Mouse (Mus musculus) frontal cortex, postnatal 36 days (tissue): ENCODE data around the gene Cfap65.

Experiments
- DNase-seq, 2 experiments: peaks; one replicate each; pipeline ENCODE4 v3.0.0; 2022; ENCODE audit warnings: low spot score in 2 of 2

Gene Cfap65

DNA sequence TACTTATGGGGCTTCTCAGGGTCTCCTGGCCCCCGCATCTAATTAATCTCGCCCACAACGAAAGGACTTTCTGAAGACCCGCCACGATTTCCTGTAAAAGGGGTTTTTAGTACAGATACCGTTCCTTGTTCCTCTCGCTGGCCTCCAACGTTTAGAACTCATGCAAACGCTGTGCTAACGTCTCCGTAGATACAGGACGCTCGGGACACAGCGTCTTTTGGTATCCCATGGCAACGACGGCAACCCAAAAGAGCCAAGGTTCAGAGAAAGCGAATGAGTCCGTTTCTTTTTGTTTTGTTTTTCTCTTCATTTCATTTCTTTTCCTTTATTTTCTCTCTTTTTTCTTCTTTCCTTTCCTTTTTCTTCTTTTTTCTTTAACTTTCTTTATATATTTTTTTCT is at the start of gene Cfap65:
TSS of gene Cfap65 (minus strand) at position 198 of the 400 bp plus-strand sequence.
- DNase-seq = peak; percentile 81 to 85

DNA sequence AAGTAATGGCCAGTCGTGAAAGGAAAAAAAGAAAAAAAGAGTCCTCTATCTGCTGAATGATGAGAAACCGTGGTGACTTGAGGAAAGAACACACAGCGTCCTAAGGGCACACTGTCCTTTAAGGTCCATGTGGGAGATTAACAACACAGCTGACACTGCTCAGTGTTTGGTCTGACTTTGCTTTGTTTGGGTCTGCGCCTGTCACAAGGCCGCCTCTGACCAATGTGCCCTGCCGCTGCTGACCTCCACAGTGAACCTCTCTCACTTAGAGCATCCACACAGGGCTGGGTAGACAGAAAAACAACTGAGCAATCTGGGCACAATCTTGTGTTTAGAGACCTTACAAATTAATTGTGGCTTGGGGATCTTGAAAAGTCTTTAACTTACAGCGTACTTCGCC is 41.6 kb upstream of the Cfap65 start:
- DNase-seq = no peak

DNA sequence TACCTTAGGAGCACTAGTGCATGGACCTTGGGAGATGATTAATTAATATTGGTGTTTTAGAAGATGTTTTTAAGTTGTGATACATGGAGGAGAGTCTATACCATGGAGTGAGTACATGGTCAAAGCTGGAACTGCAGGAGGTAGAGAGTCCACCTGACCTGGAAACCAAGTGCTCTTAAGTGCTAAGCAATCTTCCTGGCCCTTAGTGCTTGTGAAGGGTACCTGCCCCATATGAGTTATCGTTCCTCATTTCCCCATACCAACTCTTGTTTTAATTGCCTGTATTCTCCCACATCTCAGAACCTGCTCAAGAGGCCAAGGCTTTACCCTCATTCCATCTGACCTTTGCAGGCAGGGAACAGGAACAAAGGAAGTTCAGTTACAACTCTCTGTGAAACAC is 40.5 kb upstream of the Cfap65 start:
- no peak for DNase-seq

DNA sequence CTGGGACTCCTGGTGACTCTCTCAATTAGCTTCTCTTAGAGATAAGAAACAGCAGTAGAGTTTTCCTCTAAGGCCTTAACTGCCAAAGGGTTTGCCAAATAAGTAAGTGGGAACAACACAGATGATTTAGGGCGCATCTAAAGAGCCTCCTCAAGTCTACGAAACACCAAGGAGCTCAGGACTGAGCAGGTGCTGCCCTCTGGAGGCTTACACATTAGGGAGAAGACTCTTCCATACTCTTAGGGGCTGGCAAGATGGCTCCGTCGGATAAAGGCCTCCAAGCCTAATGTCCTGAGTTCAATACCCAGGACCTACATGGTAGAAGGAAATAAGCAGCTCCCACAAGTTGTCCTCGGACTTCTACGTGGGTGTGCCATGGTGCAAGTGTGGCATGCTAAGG is 38.2 kb upstream of the Cfap65 start:
- no peak for DNase-seq

DNA sequence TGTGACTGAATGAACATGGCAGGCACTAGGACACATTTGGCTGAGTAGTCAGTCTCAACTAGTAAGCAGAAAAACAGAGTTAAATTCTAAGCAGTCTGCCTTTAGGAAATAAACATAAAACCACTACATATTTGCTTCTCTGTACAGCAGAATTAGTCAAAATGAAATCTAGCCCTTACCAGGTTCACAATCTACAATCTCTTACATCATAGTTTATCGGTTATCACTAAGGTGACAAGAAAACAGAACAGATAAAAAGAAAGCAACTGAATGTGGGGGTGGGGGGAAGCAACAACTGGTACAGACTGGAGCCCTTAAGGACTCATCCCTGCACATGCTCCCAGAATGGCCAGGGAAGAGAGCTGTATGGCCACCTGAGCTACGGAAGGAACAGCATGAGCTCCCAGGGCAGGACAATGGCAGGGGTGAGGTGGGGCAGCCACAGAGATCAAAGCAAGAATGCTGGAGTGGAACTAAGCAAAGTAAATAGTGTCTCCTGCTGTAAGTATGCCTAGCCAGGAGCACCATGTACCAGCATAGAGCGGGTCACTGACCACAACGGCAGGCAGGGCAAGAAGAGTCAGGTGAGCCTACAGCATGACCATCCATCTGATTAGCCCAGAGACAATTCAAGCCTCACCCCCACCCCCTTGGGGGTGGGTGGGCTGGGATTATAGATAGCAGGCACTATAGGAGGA is 36.1 kb upstream of the Cfap65 start:
- no peak for DNase-seq

DNA sequence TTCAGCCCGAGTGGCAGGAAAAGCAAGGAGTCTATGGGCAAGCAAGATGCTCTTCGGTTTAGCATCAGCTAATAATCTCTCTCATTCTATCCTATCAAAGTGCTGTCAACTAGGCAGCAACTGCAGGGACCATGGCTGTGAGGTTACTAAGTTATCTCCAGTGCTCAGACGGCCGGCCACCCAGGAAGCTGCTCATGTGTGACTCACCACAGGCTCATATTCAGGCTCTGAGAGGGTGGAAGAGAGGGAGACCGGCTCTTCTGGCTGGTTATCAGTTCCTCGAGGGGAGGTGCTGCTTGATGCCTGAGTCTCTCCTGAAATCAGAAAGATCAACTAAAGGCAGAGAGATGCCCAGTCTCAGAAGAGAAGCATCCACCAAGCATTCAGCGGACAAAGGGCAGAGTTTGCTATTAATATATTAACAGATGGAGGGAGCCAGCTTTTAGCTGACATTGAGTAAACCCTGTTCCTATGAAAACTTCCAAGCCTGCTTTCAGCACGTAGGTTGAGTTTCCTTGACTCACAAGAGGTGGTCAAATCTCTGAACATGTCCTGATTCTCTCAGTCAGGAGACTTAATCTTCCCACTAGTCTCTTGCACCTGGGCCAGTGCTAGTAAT is 32.7 kb upstream of the Cfap65 start:
- no peak for DNase-seq

DNA sequence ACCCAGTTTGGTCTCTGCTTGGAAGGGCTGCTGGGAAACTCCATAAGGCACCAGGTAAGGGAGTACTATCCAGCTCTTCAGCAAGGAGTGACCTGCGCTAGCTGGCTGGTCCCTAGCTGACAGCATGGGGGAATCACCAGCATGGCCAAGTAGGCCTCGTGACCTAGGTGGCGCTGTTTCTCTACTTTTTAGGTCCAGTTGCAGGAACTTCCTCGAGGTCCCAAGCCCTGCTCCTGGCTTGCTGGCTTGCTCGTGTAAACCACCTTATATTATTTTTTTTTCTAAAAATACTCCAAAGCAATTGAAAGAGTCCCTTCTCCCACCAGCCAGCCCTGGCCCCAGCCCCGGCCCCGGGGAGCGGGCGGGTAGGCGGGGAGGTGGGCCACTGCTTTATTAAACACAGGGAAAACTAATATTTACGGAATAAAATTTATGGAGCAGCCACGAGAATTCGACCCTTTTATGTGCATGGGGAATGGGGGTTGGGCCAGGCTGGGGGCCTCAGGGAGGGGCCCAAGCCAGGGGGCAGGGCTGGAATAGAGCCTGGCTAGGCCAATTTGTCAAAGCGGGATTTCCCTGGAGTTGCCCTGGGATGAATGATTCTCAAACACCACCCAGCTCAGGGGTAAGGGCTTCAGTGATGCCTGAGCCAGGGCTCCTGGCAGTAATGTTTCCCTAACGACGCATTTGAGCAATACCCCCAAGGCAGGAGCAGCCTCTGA is 29.3 kb upstream of the Cfap65 start:
- peak; percentile 47 to 73 for DNase-seq

DNA sequence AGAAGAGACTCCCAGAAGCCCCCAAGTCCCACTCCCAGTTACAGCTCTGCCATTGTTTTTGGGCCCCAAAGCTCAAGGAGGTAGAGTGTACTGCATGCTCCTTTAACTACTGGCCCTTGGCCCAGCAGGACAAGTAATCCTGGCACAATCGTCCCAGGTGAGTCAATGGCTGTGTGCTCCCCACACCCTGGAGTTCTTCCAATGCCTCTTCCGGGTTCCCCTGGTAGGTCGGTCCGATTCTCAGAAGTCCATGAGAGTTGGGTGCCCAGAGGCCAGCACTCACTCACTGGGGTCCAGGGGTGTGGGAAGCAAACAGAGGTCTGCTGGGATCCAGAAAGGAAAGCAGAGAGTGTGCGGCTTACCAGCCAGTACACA is 27.4 kb upstream of the Cfap65 start:
- DNase-seq = no peak

DNA sequence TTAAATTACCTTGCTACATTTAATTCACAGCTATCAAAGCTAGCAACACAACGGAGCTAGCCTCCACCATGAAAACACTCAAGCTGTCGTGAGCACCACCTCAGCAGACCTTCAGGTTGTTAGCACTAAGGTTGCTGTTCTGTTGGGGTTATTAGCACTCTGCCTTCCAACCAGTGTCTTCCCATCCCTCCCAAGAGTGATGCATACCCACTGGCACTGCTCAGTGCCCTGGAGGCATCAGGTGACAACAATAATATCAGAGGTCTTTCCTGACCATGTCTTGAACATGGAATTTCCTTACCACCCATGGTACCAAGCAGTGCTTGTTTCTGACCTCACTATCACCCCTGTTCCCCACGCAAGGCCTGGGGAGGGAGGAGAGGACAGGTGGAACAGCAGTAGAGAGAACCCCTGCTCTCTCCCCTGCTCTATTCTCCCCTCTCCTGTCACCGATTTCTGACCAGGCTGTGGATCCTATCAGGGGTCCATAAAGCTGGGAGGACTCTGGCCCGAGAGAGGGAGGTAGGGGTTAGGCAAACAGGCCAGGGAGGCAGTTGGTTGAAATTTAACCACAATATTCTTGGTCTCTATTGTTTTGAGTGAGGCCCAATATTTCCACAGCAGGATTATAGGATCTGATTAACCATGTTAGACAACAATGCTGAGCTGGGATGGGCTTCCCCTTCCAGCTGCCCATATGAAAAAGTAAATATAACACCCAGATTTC is 26.9 kb upstream of the Cfap65 start:
- no peak for DNase-seq

DNA sequence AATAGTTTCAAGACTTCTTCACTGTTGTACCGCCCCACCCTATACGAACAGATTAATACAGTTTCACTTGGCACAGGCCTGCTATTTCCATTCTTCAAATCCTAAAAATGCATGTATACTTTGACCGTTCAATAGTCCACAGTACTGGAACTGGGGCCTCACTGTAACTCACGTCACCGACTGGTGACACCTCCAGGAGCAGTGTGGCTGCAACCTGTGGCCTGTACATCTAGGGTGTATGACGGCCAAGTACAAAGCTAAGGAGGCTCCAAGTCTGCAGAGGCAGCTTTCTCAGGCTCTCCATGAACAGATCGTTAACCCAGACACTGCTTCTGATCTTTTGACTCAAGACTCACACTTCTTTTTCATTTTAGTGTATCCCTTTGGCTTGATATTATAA is 26.3 kb upstream of the Cfap65 start:
- no peak for DNase-seq

DNA sequence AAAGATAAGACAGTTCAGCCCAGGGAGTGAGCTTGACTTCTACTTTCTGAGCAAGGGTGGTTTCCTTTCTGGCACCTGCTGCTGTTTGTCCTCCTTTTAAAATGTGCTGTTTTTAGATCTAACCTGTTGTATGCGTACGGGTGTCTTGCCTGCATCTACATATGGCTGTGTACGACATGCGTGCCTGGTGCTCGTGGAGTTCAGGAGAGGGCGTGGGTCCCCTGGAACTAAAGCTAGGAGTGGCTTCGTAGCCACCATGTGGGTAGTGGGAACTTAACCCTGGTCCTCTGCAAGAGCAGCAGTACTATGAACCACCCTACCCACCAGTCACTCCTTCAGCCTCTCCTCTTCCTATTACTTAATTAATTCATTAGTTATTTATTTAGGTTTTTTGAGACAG is 24.7 kb upstream of the Cfap65 start:
- DNase-seq = no peak

DNA sequence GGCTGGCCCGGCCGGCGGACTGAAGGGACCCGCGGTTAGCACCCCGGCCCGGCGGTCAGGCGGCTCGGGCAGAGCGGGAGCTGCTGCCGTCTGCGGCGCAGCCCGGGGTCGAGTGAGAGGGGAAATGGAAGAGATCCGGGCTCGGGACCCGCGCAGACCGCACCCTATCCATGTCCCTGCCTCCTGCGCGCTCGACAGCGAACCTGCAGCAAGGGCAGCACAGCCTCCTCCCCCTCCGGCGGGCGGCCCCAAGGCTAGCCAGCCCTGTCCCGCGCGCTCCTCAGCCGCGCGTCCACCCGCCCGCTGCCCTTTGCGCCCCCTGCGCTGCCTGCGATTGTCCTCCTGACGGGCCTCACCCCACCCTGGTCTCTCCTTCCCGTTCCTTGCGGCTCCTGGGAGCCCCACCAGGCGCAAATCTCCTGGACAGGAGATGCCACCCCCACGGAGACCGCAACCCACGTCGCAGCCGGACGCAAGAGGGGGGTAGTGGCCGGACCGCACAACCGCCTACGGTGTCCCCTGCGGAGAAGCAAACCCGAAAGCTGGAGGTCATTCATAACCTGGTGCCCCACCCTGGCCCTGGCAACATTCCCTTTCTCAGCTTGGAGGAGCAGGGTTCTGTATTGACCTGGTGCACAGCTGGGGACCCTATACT is 16.3 kb upstream of the Cfap65 start, which contains the start of gene Ihh:
TSS of gene Ihh (minus strand) at position 117 of the 655 bp plus-strand sequence.
- no peak for DNase-seq

DNA sequence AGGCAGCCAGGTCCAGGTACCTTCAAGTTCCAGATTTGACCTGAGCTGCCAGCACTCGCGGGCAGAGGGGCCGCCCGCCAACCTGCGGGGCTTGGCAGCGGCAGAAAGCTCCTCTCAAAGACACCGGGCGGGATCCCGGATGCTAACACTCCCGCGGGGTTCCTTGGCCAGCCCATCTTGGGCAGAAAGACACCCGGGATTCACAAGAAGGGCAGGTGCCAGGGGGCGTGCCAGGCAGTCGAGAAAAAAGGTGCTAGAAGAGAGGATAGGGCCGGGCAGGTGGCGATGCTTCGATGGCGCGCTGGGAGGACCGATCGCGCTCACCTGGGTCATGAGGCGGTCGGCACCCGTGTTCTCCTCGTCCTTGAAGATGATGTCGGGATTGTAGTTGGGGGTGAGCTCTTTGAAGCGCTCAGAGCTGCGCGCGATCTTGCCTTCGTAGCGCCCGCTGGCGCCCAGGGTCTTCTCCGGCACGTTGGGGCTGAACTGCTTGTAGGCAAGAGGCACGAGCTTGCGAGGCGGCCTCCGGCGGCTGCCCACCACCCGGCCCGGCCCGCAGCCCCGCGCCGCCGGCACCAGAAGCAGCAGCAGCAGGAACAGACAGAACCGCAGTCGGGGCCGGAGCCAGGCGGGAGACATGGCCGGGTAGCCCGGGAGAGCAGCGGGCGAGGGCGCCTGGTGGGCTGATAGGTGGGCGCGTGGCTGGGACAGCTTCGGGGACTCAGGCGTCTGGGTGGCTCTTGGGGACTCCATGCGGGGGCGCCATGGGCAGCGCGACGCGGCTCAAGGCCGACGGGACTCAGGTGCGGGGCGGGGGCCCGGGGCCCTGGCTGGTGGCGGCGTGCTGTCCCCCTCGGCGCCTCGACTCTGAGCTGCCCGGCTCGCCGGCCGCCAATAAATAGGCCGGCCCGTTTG is 15.4 kb upstream of the Cfap65 start:
- DNase-seq = no peak

DNA sequence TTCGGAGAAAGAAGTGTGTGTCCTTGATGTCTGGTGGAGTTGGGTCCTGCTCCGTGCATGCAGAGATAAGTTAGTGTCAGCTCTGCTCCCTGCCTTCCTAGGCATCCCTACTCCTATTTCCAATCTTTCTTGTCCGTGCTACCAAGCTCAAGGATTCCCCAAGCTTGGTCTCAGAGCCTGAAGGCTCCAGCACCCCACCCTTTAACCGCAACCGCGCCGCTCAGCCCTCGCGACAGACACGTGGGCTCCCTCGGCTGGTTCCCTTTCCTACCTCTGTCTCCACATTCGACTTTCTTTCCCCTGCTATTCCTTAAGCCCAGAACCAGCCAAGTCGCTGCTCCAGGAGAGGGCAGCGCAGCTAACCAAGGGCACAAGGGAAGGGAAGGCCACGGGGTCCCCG is 14.7 kb upstream of the Cfap65 start:
- no peak for DNase-seq

DNA sequence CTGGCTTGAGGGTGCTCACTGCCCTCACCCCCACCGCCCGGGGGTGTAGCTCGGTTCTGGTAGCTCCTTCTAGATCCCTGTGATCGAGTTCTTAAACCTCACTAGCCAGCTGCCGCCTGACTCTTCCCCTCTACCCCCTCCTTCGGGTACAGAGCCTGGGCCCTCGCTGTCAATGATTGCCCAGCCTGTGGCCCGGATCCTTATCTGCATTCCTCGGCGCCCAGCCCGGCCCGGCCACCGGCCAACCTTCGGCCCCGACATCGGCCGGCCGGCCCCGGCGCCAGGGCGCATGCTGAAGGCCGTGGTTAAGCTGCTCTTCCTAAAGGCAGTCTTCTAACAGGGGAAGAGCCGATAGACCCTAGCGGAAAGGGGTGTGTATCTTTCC is 14.3 kb upstream of the Cfap65 start:
- DNase-seq = no peak

DNA sequence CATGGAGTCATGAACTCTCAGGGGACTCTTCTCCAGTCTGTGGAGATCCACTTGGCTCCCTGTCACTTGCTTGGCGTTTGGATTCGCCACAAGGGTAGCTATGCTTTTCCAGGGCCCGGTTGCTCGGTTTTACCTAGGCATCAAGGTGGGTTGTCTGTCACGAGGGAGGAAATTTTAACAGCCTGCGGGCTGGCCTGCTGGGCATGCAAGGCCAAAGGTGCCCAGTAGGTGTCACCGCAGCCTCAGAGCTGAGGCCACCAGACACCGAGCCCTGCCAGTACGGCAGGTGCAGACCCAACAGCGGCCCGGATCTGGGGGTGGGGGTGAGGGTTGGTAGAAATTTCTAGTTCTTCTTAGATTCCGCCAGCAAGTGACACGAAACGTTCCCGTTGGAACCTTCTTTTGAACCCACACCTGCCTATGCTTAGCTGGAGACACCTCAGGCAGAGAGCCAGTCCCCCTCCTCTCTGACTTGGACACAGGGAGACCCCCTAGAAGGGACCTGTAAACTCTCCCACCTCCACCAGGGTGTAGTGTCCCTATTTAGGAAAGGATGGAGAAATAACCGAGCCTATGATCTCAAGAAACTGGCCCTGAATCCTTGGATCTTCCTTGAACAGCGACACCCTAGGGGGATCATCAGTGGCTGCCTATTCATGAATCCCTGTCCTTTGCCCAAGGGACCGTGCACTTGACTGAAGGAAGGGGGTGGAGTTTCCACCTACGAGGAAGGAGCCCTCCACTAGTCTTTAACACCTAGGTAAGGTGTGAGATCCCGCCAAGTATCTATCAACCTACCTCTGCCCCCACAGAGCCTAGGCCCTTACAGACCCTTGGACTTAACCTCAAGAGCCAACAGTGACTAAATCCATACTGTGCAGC is 13.6 kb upstream of the Cfap65 start:
- peak; percentile 51 to 55 for DNase-seq

DNA sequence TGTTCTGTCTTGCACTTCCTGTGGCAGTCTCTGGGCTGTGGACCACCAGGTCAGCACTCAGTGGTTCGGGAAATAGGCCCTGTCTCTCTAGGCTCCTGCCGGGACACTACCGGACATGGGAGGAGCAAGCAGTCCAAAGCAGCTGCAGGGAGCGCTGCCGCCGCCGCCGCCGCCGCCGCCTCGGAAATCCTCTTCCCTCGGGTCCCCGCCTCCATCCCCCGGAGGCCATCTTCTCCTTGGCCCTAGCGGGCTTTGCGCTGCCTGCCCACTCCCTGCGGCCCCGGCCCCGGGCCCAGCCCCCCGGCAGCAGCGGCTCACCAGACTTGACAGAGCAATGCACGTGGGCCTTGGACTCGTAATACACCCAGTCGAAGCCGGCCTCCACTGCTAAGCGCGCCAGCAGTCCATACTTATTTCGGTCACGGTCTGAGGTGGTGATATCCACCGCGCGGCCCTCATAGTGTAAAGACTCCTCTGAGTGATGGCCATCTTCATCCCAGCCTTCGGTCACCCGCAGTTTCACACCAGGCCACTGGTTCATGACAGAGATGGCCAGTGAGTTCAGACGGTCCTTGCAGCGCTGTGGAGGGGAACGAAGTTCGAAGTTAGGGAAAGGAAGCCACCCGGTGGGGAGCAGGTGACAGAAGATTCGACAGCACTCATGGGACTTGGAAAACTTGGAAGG is 12.7 kb upstream of the Cfap65 start:
- DNase-seq = no peak

DNA sequence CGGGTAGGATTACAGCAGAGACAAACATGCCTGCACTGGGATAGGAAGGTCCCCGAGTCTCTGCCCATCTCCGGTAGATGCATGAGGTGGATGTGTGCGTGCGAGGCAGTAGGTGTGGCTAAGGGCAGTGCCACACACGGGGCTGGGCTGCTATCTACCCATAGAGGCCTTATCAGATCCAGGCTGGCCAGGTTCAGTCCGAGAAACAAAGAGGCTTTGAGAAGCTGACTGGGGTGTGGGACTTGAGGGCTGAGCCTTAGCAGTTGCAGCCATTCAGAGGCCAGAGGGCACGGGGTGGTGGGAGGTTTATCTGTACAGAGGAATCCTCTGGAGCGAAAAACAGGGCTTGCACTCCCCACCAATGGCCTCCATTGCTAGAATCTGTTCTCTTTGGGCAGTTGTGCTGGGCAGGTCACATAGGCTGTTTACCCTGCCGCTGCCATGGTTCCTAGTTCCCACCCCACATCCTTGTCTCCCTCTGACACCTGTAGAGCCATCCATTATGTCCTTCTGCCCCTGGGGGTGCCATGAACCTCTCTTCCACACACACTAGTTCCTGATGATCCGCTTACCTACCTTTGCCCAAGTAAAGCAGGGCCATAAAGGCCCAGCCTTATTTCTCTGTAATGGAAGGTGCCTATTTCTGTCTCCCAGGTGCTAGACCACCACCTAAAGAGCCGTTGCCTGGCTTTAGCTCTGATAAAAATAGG is 6.4 kb upstream of the Cfap65 start:
- no peak for DNase-seq

DNA sequence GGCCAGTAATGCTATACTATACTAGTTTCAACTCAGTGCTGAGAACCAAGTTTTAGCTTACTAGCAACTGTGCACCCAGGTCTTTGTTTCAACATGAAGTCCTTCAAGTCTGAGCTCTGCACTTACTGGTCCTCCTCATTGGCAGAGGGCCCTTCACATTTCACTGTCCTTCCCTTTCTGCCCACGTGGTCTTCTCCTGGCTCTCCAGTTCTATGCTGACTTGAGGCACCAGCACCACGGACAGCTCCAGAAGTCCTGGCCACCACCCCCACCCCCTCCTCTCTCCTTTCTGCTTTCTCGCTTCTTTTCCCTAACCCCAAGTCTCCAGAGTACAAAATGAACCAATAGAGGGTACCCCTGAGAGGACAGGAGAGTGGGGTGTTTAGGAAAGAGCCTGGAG is 4.4 kb upstream of the Cfap65 start:
- DNase-seq = no peak
